Mouse (Mus musculus) monocyte, adult 5-6 weeks (primary cell): ENCODE measurements around the gene Shtn1. TPM values are rescaled to one million over a fixed set of nuclear protein-coding genes. Genes with fewer than 3 reads are reported as not detected.

Experiments
- ATAC-seq: fragments of 153-309, 156-312 bp; replicated peaks from 2 replicates; pipeline ENCODE4 v1.8.0; 2017; ENCODE audit warnings: mild to moderate bottlenecking; ENCODE audit not compliant: low TSS enrichment, insufficient number of reproducible peaks, severe bottlenecking, poor library complexity, low FRiP score
- total RNA-seq: library from RNA; stranded (forward); fragments of 200-1000, 200-491, 200-594 nt; gene quantifications from 3 replicates; pipeline ENCODE4 v1.2.3, GENCODE M21; 2017

The Shtn1 gene
- total RNA-seq, 1 experiment from 2014 or later: 6.3 TPM

GRCm38 (mm10) chr19:59053931-59054631 is 21.8 kb downstream of the Shtn1 start:
- no peak for ATAC-seq

GRCm38 (mm10) chr19:59052783-59053490 is 23.0 kb downstream of the Shtn1 start:
- no peak for ATAC-seq

DNA sequence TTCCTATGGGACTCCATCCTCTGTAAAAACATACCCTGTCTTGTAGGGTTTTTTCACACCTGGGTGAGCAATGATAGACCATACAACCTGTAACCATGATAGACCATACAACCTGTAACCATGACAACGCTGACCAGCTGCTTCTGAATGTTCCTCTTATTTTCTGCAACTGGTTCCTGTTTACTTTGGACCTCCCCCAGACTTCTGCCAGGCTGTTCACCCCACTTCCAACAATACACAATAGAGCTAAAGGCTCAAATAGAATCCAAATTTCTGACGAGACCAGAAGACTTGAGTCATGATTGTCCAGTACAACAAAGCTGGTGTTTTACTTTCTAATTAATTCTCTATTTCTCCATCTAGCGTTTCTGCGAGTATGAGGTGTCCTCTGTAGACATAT is 23.8 kb downstream of the Shtn1 start:
- ATAC-seq: no peak

DNA sequence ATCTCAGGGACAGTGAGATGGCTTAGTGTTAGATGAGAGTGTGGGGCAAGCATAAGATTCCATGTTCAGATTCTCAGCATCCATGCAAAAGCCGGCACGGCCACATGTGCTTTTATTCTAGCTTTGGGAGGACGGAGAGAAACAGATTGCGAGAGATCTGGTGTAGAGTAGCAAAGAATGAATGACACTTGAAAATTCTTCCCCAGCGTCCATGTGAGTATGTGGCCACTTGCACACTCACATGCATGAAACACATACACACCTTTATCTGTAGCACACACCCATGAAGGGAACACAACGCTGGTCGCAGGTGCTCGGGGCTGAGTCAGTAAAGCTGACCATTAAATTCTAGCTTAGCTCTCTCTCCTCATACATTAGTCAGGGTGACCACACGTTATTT is 24.3 kb downstream of the Shtn1 start:
- ATAC-seq: no peak

DNA sequence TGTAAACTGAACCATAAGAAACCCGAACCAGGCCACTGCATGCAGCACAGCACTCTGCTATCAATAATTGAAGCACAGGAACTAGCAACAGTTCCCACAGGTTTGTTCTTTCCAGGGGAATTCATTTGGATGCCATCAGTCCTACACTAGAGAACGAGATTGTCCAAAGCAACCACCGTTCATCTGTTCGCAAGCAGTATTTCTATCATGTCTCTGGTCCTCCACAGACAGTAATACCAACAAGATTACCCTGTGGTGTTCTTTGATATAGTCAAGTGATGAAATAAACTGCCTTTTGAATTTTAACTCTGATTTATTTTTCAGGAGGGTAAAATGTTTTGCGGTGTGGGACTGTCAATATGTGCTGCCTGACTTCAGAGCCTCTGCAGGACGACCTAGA is 27.0 kb downstream of the Shtn1 start:
- ATAC-seq: no peak

DNA sequence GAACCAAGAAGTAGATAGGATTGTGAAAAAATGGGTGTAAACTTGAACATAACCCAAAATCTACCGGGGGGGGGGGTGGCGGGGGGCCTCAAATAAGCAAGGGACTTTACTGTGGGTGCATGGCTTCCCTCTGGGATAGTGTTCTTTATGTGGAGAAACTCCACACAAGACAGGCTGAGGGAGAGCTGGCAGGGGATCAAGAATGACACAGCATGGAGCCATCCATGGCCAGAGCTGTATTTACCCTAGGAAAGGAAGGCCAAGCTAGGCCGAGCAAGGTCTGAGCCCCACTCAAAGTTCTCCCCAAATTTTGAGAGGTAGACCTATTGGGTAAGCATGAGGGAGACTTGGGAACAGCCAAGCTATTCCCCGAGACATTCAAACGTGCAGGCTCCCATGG is 28.4 kb downstream of the Shtn1 start:
- ATAC-seq: no peak

DNA sequence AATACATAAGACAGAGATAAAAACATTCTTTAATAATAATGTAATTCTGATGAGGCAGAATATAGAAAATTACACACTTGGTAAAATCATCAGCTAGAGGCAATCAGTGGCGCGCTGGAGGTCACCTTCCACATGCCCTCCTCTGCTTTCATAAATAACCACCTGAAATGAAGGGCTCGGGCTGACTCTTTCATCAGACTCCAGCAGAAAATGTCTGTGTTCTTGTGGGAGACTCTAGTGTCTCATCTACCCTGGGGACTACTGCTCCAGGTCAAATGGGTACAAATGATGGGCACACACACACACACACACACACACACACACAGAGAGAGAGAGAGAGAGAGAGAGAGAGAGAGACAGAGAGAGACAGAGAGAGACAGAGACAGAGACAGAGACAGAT is 34.8 kb downstream of the Shtn1 start:
- ATAC-seq: no peak

DNA sequence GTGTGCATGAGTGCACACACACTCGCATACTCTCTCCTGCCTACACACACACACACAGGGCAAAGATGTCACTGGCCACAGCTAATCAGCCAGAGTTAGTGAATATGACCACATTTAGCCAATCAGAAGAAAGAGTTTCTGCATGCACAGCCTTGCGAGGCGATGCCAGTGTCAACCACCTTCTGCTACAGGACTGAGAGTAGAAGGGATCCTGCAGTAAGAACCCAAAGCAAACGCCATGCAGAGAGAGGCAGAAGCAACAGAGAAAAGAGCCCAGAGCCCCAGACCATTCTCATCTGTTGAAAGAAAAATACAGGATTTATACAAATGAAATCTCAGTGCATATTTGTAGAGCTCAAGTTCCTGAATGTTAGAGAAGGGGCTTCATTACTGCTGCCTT is 37.1 kb downstream of the Shtn1 start:
- no peak for ATAC-seq

DNA sequence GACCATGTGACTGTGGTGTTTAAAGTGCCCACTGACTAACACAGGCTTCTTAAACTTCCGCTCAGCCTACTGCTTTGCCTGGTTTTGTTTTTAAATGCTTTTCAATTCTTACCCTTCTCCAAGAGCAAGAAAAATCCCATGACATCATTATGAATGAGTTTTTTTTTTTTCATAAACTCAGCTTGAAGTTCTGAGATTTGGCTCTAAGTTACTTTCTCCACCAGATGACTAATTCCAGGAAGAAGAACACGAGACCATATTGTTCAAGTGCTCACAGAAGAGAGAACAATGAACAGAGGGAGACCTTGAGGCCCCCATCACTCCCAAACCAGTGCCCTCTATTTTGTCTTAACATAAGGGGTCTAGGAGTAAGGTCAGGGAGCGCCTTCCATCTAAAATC is 39.1 kb downstream of the Shtn1 start:
- no peak for ATAC-seq

GRCm38 (mm10) chr19:59033241-59033640 is 42.7 kb downstream of the Shtn1 start:
- ATAC-seq: no peak

GRCm38 (mm10) chr19:59030221-59030620 is 45.7 kb downstream of the Shtn1 start:
- ATAC-seq: no peak

DNA sequence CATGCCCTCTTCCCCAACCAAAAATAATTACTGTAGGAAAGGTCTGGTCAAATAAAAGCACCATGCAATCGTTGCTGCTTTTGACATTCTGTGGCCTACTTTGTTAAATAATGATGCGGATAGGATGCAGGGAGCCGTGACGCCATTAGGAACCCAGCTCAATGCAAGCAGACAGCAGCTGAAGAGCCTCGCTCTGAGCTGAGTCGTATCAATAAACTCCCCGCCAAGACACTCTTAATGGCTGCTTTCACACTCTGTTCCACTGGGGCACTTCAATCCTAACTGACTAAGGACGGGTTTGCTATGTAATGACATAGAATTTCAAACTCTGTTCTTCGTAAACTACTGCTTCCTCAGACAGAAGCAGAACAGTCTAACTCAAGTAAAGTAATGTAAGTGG is 46.9 kb downstream of the Shtn1 start:
- no peak for ATAC-seq

GRCm38 (mm10) chr19:59028130-59028529 is 47.8 kb downstream of the Shtn1 start:
- no peak for ATAC-seq

- ATAC-seq: no peak
Measured at GRCm38 (mm10) chr19:59023876-59024275, 52.0 kb downstream of the Shtn1 start.

DNA sequence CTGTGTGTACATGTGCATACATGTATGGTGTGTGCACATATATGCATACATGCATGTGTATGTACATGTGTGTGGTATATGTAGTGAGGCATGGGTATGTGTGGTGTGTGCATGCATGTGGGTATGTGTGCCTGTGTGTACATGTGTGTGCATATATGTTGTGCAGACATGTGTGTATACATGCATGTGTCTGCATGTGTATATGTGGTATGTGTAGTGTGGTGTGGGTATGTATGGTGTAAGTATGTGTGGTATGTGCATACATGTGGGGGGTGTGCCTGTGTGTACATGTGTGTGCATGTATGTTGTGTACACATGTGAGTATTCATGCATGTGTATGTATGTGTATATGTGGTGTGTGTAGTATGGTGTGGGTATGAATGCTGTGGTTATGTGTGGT is 54.3 kb downstream of the Shtn1 start:
- ATAC-seq: no peak

DNA sequence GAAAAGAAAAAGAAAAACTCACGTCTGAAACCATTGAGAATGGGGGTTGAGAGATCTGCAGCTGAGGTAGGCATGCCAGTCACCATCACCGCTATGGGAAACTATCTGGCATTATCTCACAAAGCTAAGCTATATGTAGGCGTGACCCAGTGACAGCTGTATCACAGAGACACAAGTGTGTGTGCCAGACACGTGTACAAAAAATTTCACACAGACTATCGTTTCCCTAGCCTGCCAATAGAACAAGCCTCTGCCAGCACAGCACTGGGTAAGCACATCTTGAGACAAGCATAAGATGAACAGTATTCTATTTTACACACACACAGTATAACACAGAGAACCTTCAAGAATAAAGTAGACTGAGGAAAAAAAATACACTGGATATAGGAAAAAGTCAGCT is 65.1 kb downstream of the Shtn1 start:
- ATAC-seq: no peak

DNA sequence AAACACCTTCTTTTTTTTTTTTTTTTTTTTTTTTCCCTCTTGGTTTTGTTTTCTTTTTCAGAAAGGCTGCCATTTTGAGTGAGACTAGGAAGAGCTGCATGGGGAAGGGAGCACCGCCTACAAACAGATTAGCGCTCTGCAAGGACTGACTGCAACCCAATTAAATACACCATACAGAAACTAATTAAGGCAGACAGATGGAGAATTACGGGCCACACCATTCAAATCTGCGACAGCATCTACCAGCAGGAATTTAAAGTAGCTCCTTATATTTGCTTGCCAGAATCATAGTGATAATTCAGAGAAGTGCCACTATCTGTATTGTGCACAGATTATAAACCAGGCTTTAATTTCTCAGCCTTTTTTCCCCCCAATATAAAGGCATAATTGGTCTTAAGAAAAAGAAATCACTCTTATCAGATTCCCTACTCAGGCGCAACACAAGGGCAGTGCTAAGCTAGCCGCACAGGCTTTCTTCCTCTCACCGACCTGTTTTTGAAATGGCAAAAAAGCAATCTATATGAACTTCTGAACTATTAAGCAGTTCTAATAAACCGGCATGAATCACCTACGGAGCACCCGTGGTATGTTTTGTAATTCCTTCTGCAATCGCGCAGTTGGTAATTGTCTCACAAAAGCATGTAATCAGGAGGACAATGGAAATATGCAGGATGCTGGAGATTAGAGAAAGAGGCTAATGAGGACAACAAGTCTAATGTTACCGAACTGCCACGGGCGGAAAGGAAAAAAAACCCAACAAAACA is 69.1 kb downstream of the Shtn1 start:
- ATAC-seq: no peak

DNA sequence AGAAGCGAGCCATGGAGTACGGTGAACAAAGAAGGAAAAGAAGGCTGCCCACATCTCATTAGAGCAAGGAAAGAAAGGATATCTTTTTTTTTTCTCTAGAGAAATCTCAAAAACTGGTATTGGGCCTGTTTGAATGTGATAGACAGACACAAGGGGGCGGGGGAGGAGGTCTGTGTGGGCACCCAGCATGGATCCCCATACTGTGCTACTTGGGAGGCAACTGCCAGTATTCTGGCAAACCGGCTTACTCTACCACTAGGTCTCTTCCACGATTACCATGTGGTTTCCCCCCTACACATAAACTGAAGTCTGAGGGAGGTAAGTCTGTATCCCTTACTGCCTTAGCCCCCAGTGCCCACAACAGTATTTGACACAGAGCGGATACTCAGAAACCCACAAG is 73.1 kb downstream of the Shtn1 start:
- ATAC-seq: no peak

DNA sequence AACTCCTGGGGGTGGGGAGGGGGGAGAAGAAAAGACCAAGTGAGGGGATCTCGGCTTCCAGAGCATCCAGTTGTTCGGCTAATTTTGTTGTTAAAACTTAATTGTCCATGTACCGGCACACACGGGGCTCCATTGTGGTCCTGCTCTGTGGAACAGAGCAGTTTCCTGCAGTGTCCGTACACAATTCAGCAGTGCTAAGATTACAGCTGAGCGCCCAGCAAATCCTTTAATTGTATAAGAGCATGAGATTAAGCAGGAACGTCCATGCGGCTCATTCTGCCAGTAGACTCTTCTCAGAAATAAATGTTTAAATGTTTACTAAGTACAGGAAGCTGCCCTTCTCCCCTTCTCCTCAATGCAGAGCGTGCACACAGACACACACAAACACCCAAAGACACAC is 94.3 kb downstream of the Shtn1 start:
- no peak for ATAC-seq

DNA sequence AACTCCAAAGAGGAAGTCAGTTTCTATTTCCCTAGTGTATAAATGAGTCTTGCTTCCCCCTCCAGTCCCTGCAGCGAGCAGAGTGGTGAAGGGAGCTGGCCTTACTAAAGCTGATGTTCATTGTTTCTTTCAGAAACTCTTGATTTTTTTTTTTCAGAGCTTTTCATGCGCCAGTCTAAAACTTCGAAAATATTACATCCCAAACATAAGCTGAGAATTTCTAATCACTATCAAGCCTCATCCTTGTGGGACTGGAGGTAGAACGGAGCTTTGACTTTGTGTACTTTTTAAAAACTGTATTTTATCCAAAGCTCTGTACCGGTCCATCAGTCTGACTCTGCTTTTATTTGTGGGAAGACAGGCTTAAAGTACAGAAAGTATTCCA is 95.9 kb downstream of the Shtn1 start:
- ATAC-seq: no peak
